Mouse (Mus musculus) Patski (cell line): ENCODE results near the gene Pan3. TPM values are rescaled to one million over a fixed set of nuclear protein-coding genes. Genes with fewer than 3 reads are reported as not detected.
A peak's percentile ranks its signal among the peaks of the same experiment; 100 is the strongest.

ENCODE experiments used
- ATAC-seq: fragments of 100-300 bp; one replicate; pipeline ENCODE4 v1.8.0; 2021
- CTCF ChIA-PET: fragments of 350-600 bp; sonication (Branson Sonifier 250); formaldehyde crosslinking; loops from one replicate; lab custom pipeline; 2022; ENCODE audit warnings: inconsistent platforms; lab: Charles Lee
- POLR2A ChIA-PET: fragments of 350-600 bp; sonication (Branson Sonifier 250); formaldehyde crosslinking; loops from one replicate; lab custom pipeline; 2022; ENCODE audit warnings: antibody characterized with exemption, inconsistent platforms; lab: Charles Lee
- DNase-seq: peaks from one replicate; pipeline ENCODE4 v3.0.0-alpha.2; 2011; ENCODE audit warnings: low read depth, low spot score
- H3K27me3 ChIP-seq: fragments of 371-371 bp; one replicate; pipeline ENCODE4 v1.5.1; 2021
- CTCF ChIP-seq: fragments of 100-300 bp; IDR thresholded peaks from one replicate; pipeline ENCODE4 v1.5.1; 2021
- in situ Hi-C: fragments of 300-500 bp; cut with MboI; formaldehyde crosslinking; loops from 3 replicates; pipeline ENCODE4 v1.11.1; 2018; ENCODE audit warnings: low pct_unique_long_range_greater_than_20kb, mixed read lengths
- polyA plus RNA-seq: library from polyadenylated mRNA; unstranded; gene quantifications from one replicate; pipeline ENCODE4 v1.2.3, GENCODE M21; 2021

Pan3 gene
- polyA plus RNA-seq, result 62.2 TPM

- H3K27me3 ChIP-seq, result no peaks in the 10 kb centered on the region
- in situ Hi-C loops, result no loop called here
- CTCF ChIA-PET, result interaction anchor here (1.5 kb wide), 1 partner anchor 18 kb away, joined by 3 read pairs; no protein-coding TSS in a partner anchor
- DNase-seq (peak; percentile 79), ATAC-seq (peak; percentile 65)
- TF ChIP-seq CTCF, result no peak
- POLR2A ChIA-PET, result interaction anchor here (0.5 to 1.5 kb wide), 5 partner anchors 11 to 1752 kb away, joined by 3 to 6 read pairs (median 5); no protein-coding TSS in a partner anchor
These were observed at the start of gene Pan3 for GRCm38 (mm10) chr5:147429535-147430305. Pan3 (plus strand) TSS chr5:147430161.

- ChIA-PET POLR2A (no interaction called here), CTCF (no interaction called here)
- TF ChIP-seq CTCF, result no peak
- in situ Hi-C loops, result no loop called here
- ATAC-seq (no peak), DNase-seq (no peak)
- H3K27me3 ChIP-seq, result no peaks in the 10 kb centered on the region
These were observed 48.6 kb upstream of the Pan3 start for GRCm38 (mm10) chr5:147381396-147381795.

- ChIA-PET POLR2A (no interaction called here), CTCF (interaction anchor here (1.3 kb wide), 1 partner anchor 15 kb away, joined by 4 read pairs; no protein-coding TSS in a partner anchor)
- TF ChIP-seq CTCF, result no peak
- in situ Hi-C loops, result no loop called here
- DNase-seq (no peak), ATAC-seq (no peak)
- no peaks in the 10 kb centered on the region for H3K27me3 ChIP-seq
These were observed 43.1 kb upstream of the Pan3 start for GRCm38 (mm10) chr5:147386865-147387264.

- TF ChIP-seq CTCF, result no peak
- no peaks in the 10 kb centered on the region for H3K27me3 ChIP-seq
- in situ Hi-C loops, result no loop called here
- ATAC-seq (no peak), DNase-seq (no peak)
- POLR2A ChIA-PET, result no interaction called here
- CTCF ChIA-PET, result interaction anchor here (1.8 kb wide), 1 partner anchor 9 kb away, joined by 6 read pairs; no protein-coding TSS in a partner anchor
These were observed 41.5 kb upstream of the Pan3 start for GRCm38 (mm10) chr5:147388376-147389008.

- no peak for TF ChIP-seq CTCF
- ATAC-seq (no peak), DNase-seq (peak; percentile 13)
- CTCF ChIA-PET, result interaction anchor here (1.8 kb wide), 1 partner anchor 8 kb away, joined by 6 read pairs; no protein-coding TSS in a partner anchor
- in situ Hi-C loops, result no loop called here
- no peaks in the 10 kb centered on the region for H3K27me3 ChIP-seq
- POLR2A ChIA-PET, result no interaction called here
These were observed 40.9 kb upstream of the Pan3 start for GRCm38 (mm10) chr5:147389052-147389451.

- no peak for TF ChIP-seq CTCF
- no peaks in the 10 kb centered on the region for H3K27me3 ChIP-seq
- in situ Hi-C loops, result no loop called here
- DNase-seq, result no peak
- ChIA-PET CTCF (no interaction called here), POLR2A (no interaction called here)
- no peak for ATAC-seq
These were observed 39.2 kb upstream of the Pan3 start for GRCm38 (mm10) chr5:147390772-147391171.

- TF ChIP-seq CTCF, result no peak
- ATAC-seq (no peak), DNase-seq (no peak)
- no peaks in the 10 kb centered on the region for H3K27me3 ChIP-seq
- POLR2A ChIA-PET, result interaction anchor here (0.6 kb wide), 1 partner anchor 841 kb away, joined by 5 read pairs; no protein-coding TSS in a partner anchor
- in situ Hi-C loops, result no loop called here
- CTCF ChIA-PET, result no interaction called here
These were observed 37.2 kb upstream of the Pan3 start for GRCm38 (mm10) chr5:147392667-147393213.

- DNase-seq, result no peak
- POLR2A ChIA-PET, result no interaction called here
- peaks cover 10% of the 10 kb centered on the region for H3K27me3 ChIP-seq
- CTCF ChIA-PET, result no interaction called here
- ATAC-seq, result no peak
- in situ Hi-C loops, result no loop called here
- no peak for TF ChIP-seq CTCF
These were observed 34.9 kb upstream of the Pan3 start for GRCm38 (mm10) chr5:147395050-147395449.

- H3K27me3 ChIP-seq, result peaks cover 16% of the 10 kb centered on the region
- no peak for TF ChIP-seq CTCF
- CTCF ChIA-PET, result no interaction called here
- in situ Hi-C loops, result loop anchor here (5.0 to 10.0 kb wide), 2 partner anchors 335 to 447 kb away; no protein-coding TSS in a partner anchor
- ATAC-seq (peak; percentile 68), DNase-seq (no peak)
- POLR2A ChIA-PET, result no interaction called here
These were observed 30.0 kb upstream of the Pan3 start, which contains the start of gene Flt3 for GRCm38 (mm10) chr5:147399843-147400504. Flt3 (minus strand) TSS chr5:147400489.

GRCm38 (mm10) chr5:147400505-147400979, 29.4 kb upstream of the Pan3 start:
- no peak for DNase-seq
- in situ Hi-C loops, result loop anchor here (5.0 to 10.0 kb wide), 2 partner anchors 334 to 447 kb away; no protein-coding TSS in a partner anchor
- no peak for TF ChIP-seq CTCF
- ATAC-seq, result peak; percentile 7
- peaks cover 16% of the 10 kb centered on the region for H3K27me3 ChIP-seq
- ChIA-PET POLR2A (no interaction called here), CTCF (no interaction called here)
